Mouse (Mus musculus): ENCODE data around the gene BC025920.

DNA sequence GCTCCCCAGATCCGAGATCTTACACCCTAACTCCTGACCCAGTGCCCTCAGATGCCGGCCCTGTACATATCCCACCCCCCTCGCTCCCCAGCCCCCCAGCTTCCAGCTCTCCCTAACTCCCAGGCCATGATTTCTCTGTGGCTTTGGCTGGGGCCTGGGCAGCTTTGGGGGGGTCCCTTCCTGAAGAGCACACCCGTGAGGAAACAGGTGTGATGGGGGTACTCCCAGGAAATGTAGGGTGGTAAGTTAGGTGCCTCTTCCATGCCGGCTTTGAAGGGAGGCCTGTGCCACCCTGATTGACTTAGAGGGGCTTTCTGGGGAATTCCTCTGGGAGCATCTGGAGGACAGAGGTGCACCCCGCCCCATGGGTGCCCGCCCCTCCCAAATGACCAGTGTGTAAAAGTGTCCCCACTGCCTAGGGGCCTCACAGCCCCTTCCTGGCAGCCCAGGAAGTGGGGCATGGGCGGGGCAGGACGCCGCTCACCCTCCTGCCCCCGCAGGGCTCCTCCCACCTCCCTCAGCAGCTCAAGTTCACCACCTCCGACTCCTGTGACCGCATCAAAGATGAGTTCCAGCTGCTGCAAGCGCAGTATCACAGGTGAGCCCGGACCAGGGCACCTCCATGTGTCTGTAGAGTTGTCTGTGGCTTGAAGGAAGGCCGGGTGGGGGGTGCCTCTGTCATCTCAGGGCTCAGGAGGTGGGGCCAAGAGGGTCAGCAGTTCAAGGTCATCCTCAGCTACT, 45.2 kb upstream of the BC025920 start:
- TF ChIP-seq POLR2A (IDR thresholded peaks at IDR 0.05; ENCODE audit: extremely low read depth, insufficient read depth, low read length) (no peak), CTCF (IDR thresholded peaks at IDR 0.05; ENCODE audit: extremely low read depth, insufficient read depth, low read length) (no peak)

Measured in cortical plate, adult 2 months (tissue).